Comparison of ENCODE assay signal across 8 mouse cellular contexts in genomic region chr12:72070327-72071269, GRCm38 (mm10). TPM values are rescaled to one million over a fixed set of nuclear protein-coding genes. Genes with fewer than 3 reads are reported as not detected.
DNase-seq lines count a peak whose midpoint lies in the region; ATAC-seq and TF ChIP-seq lines count a peak whose summit lies in the region.

Gpr135 (minus strand) TSS chr12:72071125.

- WGBS in embryonic facial prominence, embryonic 14.5 days: under 1% methylated on average over 49 of the region's 94 CpGs
- WGBS in heart, embryonic 10.5 days: under 1% methylated on average over 94 of the region's 94 CpGs
- under 1% methylated on average over 90 of the region's 94 CpGs for WGBS in kidney, embryonic 14.5 days
- WGBS in limb, embryonic 14.5 days: under 1% methylated on average over 78 of the region's 94 CpGs
- WGBS in midbrain, embryonic 15.5 days: under 1% methylated on average over 91 of the region's 94 CpGs

- ATAC-seq in embryonic facial prominence, embryonic 14.5 days (ENCODE audit: low read depth): peak; percentile 94
- ATAC-seq in kidney, embryonic 14.5 days (ENCODE audit: low FRiP score, low TSS enrichment): peak; percentile 93
- peak; percentile 87 for ATAC-seq in limb, embryonic 14.5 days (ENCODE audit: low FRiP score, low read depth)
- peak; percentile 93 for ATAC-seq in midbrain, embryonic 15.5 days (replicated peaks)
- no peak for ATAC-seq in erythroid progenitor cell, adult 5-6 weeks (replicated peaks; ENCODE audit: low FRiP score, poor library complexity, severe bottlenecking)

- H3K9ac ChIP-seq in embryonic facial prominence, embryonic 14.5 days (ENCODE audit: low read depth, low read length): peak within 1 kb of the TSS; percentile 70
- H3K9ac ChIP-seq in kidney, embryonic 14.5 days (ENCODE audit: low read depth, low read length): peak within 1 kb of the TSS; percentile 55
- H3K9ac ChIP-seq in limb, embryonic 14.5 days (ENCODE audit: low read depth, low read length, severe bottlenecking): peak within 1 kb of the TSS; percentile 55
- H3K9ac ChIP-seq in midbrain, embryonic 15.5 days: peak within 1 kb of the TSS; percentile 75

- no peak within 1 kb of the TSS for H3K27ac ChIP-seq in bone marrow macrophage, adult 2 months (ENCODE audit: insufficient read depth, low read depth, low read length)
- H3K27ac ChIP-seq in embryonic facial prominence, embryonic 14.5 days (replicated peaks; ENCODE audit: low read depth, low read length): no peak within 1 kb of the TSS; the same call in 1 of the 2 replicates
- peak within 1 kb of the TSS; percentile 73 for H3K27ac ChIP-seq in heart, embryonic 10.5 days
- no peak within 1 kb of the TSS for H3K27ac ChIP-seq in kidney, embryonic 14.5 days (ENCODE audit: low read depth, low read length)
- no peak within 1 kb of the TSS for H3K27ac ChIP-seq in limb, embryonic 14.5 days (replicated peaks; ENCODE audit: low read depth, low read length)
- peak within 1 kb of the TSS; percentile 91 for H3K27ac ChIP-seq in midbrain, embryonic 15.5 days

- H3K4me3 ChIP-seq in bone marrow macrophage, adult 2 months (ENCODE audit: insufficient read depth, low read length): peak within 1 kb of the TSS; percentile 91
- H3K4me3 ChIP-seq in embryonic facial prominence, embryonic 14.5 days (ENCODE audit: low read depth, low read length): peak within 1 kb of the TSS; percentile 72
- peak within 1 kb of the TSS; percentile 80 for H3K4me3 ChIP-seq in heart, embryonic 10.5 days
- H3K4me3 ChIP-seq in kidney, embryonic 14.5 days (ENCODE audit: low read length): peak within 1 kb of the TSS; percentile 76
- peak within 1 kb of the TSS; percentile 68 for H3K4me3 ChIP-seq in limb, embryonic 14.5 days (replicated peaks; ENCODE audit: low read length)
- H3K4me3 ChIP-seq in midbrain, embryonic 15.5 days: peak within 1 kb of the TSS; percentile 64

- peak; percentile 27 for TF ChIP-seq CTCF in bone marrow macrophage, adult 2 months (IDR thresholded peaks at IDR 0.05; ENCODE audit: low read depth, low read length)

- H3K4me1 ChIP-seq in bone marrow macrophage, adult 2 months (ENCODE audit: control insufficient read depth, insufficient read depth, low read length): no peaks in the 10 kb centered on the region
- H3K4me1 ChIP-seq in embryonic facial prominence, embryonic 14.5 days (ENCODE audit: control insufficient read depth, insufficient read depth, low read length): peaks cover 4% of the 10 kb centered on the region
- peaks cover 16% of the 10 kb centered on the region for H3K4me1 ChIP-seq in heart, embryonic 10.5 days
- H3K4me1 ChIP-seq in kidney, embryonic 14.5 days (ENCODE audit: control insufficient read depth, insufficient read depth, low read length): no peaks in the 10 kb centered on the region
- H3K4me1 ChIP-seq in limb, embryonic 14.5 days (ENCODE audit: control insufficient read depth, insufficient read depth, low read length): peaks cover 8% of the 10 kb centered on the region; the same call in 1 of the 2 replicates
- peaks cover 12% of the 10 kb centered on the region for H3K4me1 ChIP-seq in midbrain, embryonic 15.5 days

- TF ChIP-seq POLR2A in bone marrow macrophage, adult 2 months (IDR thresholded peaks at IDR 0.05; ENCODE audit: borderline replicate concordance, low read depth, low read length): no peak
- 0 out of 2 replicates have a peak, but pooled peaks have one; percentile 15 for TF ChIP-seq POLR2A in limb, embryonic 14.5 days (IDR thresholded peaks at IDR 0.05; ENCODE audit: borderline replicate concordance, extremely low read depth, insufficient read depth, insufficient read length)

- peaks cover 27% of the 10 kb centered on the region for H3K27me3 ChIP-seq in embryonic facial prominence, embryonic 14.5 days (replicated peaks; ENCODE audit: control insufficient read depth, insufficient read depth, low read length)
- H3K27me3 ChIP-seq in heart, embryonic 10.5 days (ENCODE audit: insufficient read depth, poor library complexity, severe bottlenecking): peaks cover 47% of the 10 kb centered on the region
- peaks cover 10% of the 10 kb centered on the region for H3K27me3 ChIP-seq in kidney, embryonic 14.5 days (ENCODE audit: control insufficient read depth, insufficient read depth, low read length)
- H3K27me3 ChIP-seq in limb, embryonic 14.5 days (ENCODE audit: control insufficient read depth, insufficient read depth, low read length): peaks cover 23% of the 10 kb centered on the region
- H3K27me3 ChIP-seq in midbrain, embryonic 15.5 days (replicated peaks): peaks cover 3% of the 10 kb centered on the region; the same call in 1 of the 2 replicates

- H3K9me3 ChIP-seq in embryonic facial prominence, embryonic 14.5 days (ENCODE audit: control insufficient read depth, low read length): 0 out of 2 replicates have a peak, but pooled peaks cover 3% of the 10 kb centered on the region
- H3K9me3 ChIP-seq in heart, embryonic 10.5 days: 0 out of 2 replicates have a peak, but pooled peaks cover 2% of the 10 kb centered on the region
- no peaks in the 10 kb centered on the region for H3K9me3 ChIP-seq in kidney, embryonic 14.5 days (ENCODE audit: control insufficient read depth, low read length)
- H3K9me3 ChIP-seq in limb, embryonic 14.5 days (ENCODE audit: control insufficient read depth, low read length): no peaks in the 10 kb centered on the region
- no peaks in the 10 kb centered on the region for H3K9me3 ChIP-seq in midbrain, embryonic 15.5 days

- peak within 1 kb of the TSS; percentile 99 for H3K4me2 ChIP-seq in embryonic facial prominence, embryonic 14.5 days (ENCODE audit: low read depth, low read length)
- peak within 1 kb of the TSS; percentile 98 for H3K4me2 ChIP-seq in kidney, embryonic 14.5 days (replicated peaks; ENCODE audit: low read depth, low read length)
- H3K4me2 ChIP-seq in limb, embryonic 14.5 days (replicated peaks; ENCODE audit: low read depth, low read length, severe bottlenecking): peak within 1 kb of the TSS; percentile 98
- peak within 1 kb of the TSS; percentile 85 for H3K4me2 ChIP-seq in midbrain, embryonic 15.5 days

- peak; percentile 90 for DNase-seq in embryonic facial prominence, embryonic 14.5 days (ENCODE audit: low spot score)
- DNase-seq in heart, embryonic 10.5 days (ENCODE audit: low spot score): peak; percentile 90
- DNase-seq in limb, embryonic 14.5 days (ENCODE audit: low spot score): peak; percentile 81
- peak; percentile 53 for DNase-seq in spleen, adult 12 weeks (ENCODE audit: low spot score)

- peaks cover 15% of the 10 kb centered on the region; the same call in 1 of the 2 replicates for H3K36me3 ChIP-seq in embryonic facial prominence, embryonic 14.5 days (ENCODE audit: control insufficient read depth, insufficient read depth, low read length)
- peaks cover 15% of the 10 kb centered on the region for H3K36me3 ChIP-seq in heart, embryonic 10.5 days
- H3K36me3 ChIP-seq in kidney, embryonic 14.5 days (ENCODE audit: control insufficient read depth, insufficient read depth, low read length): 0 out of 2 replicates have a peak, but pooled peaks cover 1% of the 10 kb centered on the region
- peaks cover 3% of the 10 kb centered on the region; the same call in 1 of the 2 replicates for H3K36me3 ChIP-seq in limb, embryonic 14.5 days (ENCODE audit: control insufficient read depth, insufficient read depth, low read length)
- no peaks in the 10 kb centered on the region for H3K36me3 ChIP-seq in midbrain, embryonic 15.5 days (replicated peaks)

RNA-seq across cellular contexts. Expression of gene Gpr135, which starts in this region (rescaled TPM):
- not detected in 2 replicates for polyA plus RNA-seq in bone marrow macrophage, adult 2 months (2012; ENCODE audit: insufficient read depth, insufficient read length, missing spikeins)
- polyA plus RNA-seq in embryonic facial prominence, embryonic 14.5 days (2014; fragmentation: Nextera tagmentation; extraction: Ambion mirVana): 1.0 and 1.5 TPM in 2 replicates
- polyA plus RNA-seq in heart, embryonic 10.5 days (2016; fragmentation: Nextera tagmentation; extraction: Ambion mirVana): 0.32 and 0.41 TPM in 2 replicates
- 0.43 and 0.45 TPM in 2 replicates for polyA plus RNA-seq in kidney, embryonic 14.5 days (2014; fragmentation: Nextera tagmentation; extraction: Ambion mirVana)
- polyA plus RNA-seq in limb, embryonic 14.5 days (2012; rRNA removed): 4.9 and 6.7 TPM in 2 replicates
- 0.87 and 1.3 TPM in 2 replicates for polyA plus RNA-seq in limb, embryonic 14.5 days (2014; fragmentation: Nextera tagmentation; extraction: Ambion mirVana)
- polyA plus RNA-seq in midbrain, embryonic 15.5 days (2015; fragmentation: Nextera tagmentation; extraction: Ambion mirVana): 7.6 and 7.8 TPM in 2 replicates
- not detected in 2 replicates for total RNA-seq in erythroid progenitor cell, adult 5-6 weeks (2015; ENCODE audit: low replicate concordance)
- not detected in 2 replicates for total RNA-seq in erythroid progenitor cell, adult 5-6 weeks (2017; ENCODE audit: low replicate concordance)

Comparison
In these comparisons a context has a peak if more than half of its experiments do, and no peak if none do; other contexts are left out.
1. Peak in DNase-seq, H3K4me3 ChIP-seq and H3K27ac ChIP-seq in heart, embryonic 10.5 days; RNA of the gene not detected or under 1 TPM.
2. Peak in ATAC-seq, H3K4me3 ChIP-seq, H3K9ac ChIP-seq and H3K4me2 ChIP-seq in kidney, embryonic 14.5 days; RNA of the gene not detected or under 1 TPM.